Mouse (Mus musculus): Measurements from ENCODE around the gene Dnase1l1.

DNA sequence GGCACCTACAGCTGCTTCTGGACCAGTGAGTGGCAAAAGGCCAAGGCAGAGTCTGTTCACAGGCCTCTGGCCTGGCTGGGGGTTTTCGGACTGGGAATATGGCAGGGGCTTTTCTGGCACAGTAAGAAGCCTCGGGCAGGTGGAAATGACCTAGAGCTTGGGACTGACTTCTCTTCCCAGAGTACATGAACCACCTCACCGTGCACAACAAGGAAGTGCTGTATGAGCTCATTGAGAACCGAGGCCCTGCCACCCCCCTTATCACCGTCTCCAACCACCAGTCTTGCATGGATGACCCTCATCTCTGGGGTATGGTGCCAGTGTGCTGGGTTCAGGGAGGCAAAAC lies 928 bp upstream of the Dnase1l1 start:
- TF ChIP-seq POLR2A (IDR thresholded peaks at IDR 0.05; ENCODE audit: insufficient read depth, low read length) = no peak
- no peak for TF ChIP-seq CTCF (IDR thresholded peaks at IDR 0.05; ENCODE audit: low read depth, low read length)

Measured in ES-Bruce4 (cell line).